Mouse (Mus musculus) urinary bladder, adult 18-20 months (tissue): Measurements from ENCODE around the gene Spata13.
A peak's percentile ranks its signal among the peaks of the same experiment; 100 is the strongest.

ENCODE experiments used
- DNase-seq, 2 experiments: peaks; one replicate each; pipeline ENCODE4 v3.0.0; 2022; ENCODE audit warnings: low spot score in 2 of 2, mixed read lengths in 2 of 2

Spata13 gene

DNA sequence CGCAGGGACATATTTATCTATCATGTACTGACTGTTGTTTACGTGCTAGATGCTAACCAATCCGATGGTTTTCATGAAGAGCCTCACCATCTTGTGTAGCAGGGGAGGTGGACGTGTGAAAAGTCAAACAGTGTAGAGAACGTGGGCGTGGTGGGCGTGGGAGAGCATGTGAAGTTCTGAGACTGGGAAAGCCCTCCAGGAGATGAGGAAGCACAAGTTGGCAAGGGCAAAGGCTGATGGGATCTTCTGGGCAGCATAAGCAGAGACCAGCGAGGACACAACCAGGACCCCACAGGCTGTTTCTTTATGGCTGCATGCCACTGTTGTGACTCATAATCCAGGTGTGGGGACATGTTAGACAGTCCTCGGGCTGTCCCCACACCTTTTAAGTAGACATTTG lies 5.4 kb downstream of the Spata13 start:
- no peak for DNase-seq

DNA sequence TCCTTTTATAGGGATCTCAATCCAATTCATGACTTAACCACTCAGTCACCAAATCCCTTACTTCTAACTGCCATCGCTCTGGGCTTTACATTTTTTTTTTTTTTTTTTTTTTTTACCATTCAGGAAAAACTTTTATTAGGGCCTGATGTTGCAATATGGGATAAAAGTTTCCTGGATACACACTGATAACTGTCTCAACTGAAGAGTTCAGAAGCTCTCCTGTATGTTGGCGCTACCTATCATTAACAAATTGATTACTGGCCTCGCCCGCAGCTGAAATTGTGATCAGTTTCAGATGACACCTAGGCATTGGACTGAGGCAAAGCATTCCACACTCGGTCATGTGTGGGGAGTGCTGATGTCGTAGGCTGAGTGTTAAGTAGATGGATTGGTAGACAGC lies 7.3 kb downstream of the Spata13 start:
- DNase-seq, result no peak

- no peak for DNase-seq
These were observed 8.3 kb downstream of the Spata13 start for GRCm38 (mm10) chr14:60642131-60642530.

- no peak for DNase-seq
These were observed 9.5 kb downstream of the Spata13 start for GRCm38 (mm10) chr14:60643098-60643870.

GRCm38 (mm10) chr14:60646373-60646772 lies 12.6 kb downstream of the Spata13 start:
- DNase-seq, result no peak

- DNase-seq, result no peak
These were observed 14.1 kb downstream of the Spata13 start for GRCm38 (mm10) chr14:60647885-60648284.

- DNase-seq, result no peak
These were observed 15.2 kb downstream of the Spata13 start for GRCm38 (mm10) chr14:60648956-60649355.

GRCm38 (mm10) chr14:60653184-60653583 lies 19.4 kb downstream of the Spata13 start:
- DNase-seq, result no peak

- no peak for DNase-seq
These were observed 20.2 kb downstream of the Spata13 start for GRCm38 (mm10) chr14:60653977-60654376.

DNA sequence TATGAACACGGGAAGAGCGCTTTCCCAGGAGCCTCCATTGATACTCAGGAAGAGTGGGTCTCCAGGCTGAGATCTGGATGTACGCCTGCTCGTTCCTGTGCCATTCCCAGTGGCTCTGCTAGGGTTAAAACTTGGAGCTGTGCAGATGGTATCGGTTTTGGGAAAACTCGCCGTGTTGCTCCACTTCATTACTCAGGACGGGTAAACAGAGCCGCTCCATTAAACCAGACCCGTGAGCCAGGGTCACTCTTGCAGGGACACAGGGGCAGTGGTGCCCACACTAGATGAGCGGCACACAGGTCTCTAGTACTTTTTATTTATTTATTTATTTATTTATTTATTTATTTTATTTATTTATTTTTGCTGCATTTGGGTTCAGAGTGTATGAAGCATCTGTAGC lies 20.9 kb downstream of the Spata13 start:
- DNase-seq, result no peak

DNA sequence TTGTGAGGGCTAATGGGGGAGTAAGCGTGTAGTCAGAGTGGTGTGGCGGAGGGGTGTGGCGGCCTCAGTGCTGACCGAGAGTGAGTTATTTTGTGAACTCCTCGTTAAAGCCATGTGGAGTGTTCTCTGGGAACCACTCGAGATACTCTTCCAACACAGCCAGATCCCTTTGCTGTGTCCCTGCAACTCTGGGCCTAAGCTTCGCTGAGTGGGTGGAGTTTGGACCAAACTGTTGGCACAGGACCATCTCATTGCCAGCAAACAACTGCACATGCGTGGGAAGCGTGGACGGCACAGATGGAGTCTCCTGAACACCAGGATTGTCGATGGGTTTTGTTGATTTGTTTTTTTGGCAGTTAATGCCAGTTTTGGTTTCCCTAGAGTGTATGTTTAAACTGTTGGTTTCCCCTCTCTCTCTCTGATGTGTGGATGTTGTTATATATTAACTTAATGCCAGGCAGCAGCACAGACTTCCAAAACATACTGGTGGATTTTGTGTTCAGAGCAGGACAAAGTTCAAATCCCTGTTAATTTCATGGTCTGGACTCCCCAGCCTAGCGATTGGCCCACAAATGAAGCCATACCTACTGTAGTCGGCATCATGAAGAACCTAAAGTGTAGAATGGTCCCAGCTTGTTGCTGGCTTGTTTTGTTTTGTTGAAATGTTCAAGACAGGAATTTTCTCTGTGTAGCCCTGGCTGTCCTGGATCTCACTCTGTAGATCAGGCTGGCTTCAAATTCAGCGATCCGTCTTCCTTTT lies 22.3 kb downstream of the Spata13 start:
- peak in 1 of 2 experiments; percentile 41 for DNase-seq

DNA sequence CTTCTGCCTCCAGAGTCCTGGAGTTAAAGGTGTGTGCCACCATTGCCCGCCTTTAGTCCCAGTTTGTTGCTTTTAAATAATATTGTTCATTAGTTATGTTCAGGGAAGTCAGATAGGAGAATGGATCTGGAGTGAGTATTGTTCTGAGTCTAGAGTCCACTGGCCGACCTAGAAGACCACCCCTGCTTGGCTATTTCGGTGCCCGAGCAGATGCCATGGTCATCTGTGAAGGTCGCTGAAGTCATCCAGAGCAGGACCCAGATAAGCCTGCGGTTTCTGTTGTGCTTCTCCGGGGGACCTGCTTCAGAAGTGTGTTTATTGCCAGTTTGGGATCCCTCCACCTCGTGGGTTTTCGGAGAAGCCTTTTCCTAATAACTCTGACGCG lies 22.9 kb downstream of the Spata13 start:
- DNase-seq, result no peak

- DNase-seq, result no peak
These were observed 24.1 kb downstream of the Spata13 start for GRCm38 (mm10) chr14:60657891-60658290.

- DNase-seq, result no peak
These were observed 25.7 kb downstream of the Spata13 start for GRCm38 (mm10) chr14:60659498-60659897.

DNA sequence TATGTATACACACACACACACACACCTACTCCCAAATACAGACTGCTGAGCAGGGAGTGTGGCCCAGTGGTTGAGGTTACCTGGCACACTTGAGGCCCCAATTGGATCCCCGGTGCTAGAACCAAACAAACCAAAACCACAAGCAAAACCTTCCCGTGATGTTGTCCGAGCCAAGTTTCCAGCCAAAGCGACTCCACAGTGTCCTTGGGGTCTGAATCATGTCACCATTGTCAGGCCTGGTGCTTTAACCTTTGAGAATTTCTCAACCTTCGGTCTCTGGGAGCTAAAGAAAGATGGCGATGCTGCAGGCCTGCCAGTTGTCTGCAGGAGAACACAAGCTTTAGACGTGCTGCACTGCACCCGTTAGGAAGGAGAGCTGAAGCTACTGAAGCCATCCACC lies 26.8 kb downstream of the Spata13 start:
- no peak for DNase-seq

- no peak for DNase-seq
These were observed 27.5 kb downstream of the Spata13 start for GRCm38 (mm10) chr14:60661281-60661680.

- DNase-seq, result no peak
These were observed 29.6 kb downstream of the Spata13 start for GRCm38 (mm10) chr14:60663309-60663940.

DNA sequence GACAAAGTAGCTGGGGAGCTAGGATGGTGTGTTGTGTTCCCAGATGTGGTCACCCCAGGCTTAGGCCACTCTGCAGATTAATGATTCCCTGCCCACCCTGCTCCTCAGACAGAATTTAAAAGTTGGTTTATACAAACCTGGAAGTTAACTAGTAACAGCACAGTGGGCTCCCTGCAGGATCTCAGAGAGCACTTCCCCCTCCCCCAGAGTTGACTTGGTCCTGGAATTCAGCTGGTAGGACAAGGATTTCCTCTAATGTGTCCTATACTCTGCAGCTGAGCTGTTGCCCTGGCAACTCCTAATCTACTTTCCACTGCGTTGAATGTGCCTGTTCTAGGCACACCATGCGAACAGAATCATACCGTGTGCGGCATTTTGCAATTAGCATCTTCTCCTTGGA lies 30.8 kb downstream of the Spata13 start:
- no peak for DNase-seq

GRCm38 (mm10) chr14:60665263-60665662 lies 31.5 kb downstream of the Spata13 start:
- DNase-seq, result no peak

- no peak for DNase-seq
These were observed 32.5 kb downstream of the Spata13 start for GRCm38 (mm10) chr14:60666252-60666651.

GRCm38 (mm10) chr14:60670191-60670590 lies 36.4 kb downstream of the Spata13 start:
- DNase-seq, result no peak

DNA sequence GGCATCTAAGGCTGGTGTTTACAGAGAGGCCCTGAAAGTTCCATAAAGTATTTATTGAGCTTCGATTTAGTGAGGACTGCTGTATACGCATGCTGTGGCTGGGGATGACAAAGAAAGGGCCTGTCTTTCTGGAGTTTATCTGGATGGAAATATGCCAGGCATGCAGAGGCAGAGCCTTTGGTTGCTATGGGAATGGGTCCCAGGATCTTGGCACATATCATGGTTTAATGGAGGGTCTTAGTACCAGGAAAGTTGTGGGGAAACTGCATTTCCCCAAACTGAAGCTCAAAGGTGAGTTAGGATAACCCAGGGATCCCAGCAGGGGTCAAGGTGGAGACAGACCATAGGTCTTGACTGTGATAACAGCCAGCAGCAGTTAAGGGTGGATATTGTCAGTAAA lies 37.7 kb downstream of the Spata13 start:
- no peak for DNase-seq

GRCm38 (mm10) chr14:60675697-60676096 lies 41.9 kb downstream of the Spata13 start:
- no peak for DNase-seq
